Mouse (Mus musculus) ES-E14 (cell line): ENCODE results near the gene H2-T24.

ENCODE experiments used
- CHD2 ChIP-seq: IDR thresholded peaks from 2 replicates; pipeline ENCODE4 v1.6.1; 2014; ENCODE audit warnings: mild to moderate bottlenecking, low read depth, low read length, inconsistent platforms
- HCFC1 ChIP-seq: IDR thresholded peaks from 2 replicates; pipeline ENCODE4 v1.6.1; 2012; ENCODE audit warnings: low read length, inconsistent platforms, borderline replicate concordance; ENCODE audit not compliant: insufficient read depth
- ZC3H11A ChIP-seq: IDR thresholded peaks from 2 replicates; pipeline ENCODE4 v1.6.1; 2012; ENCODE audit warnings: low read depth, mild to moderate bottlenecking, inconsistent platforms, low read length, borderline replicate concordance
- ZNF384 ChIP-seq: IDR thresholded peaks from 2 replicates; pipeline ENCODE4 v1.6.1; 2012; ENCODE audit warnings: low read depth, low read length, inconsistent platforms

DNA sequence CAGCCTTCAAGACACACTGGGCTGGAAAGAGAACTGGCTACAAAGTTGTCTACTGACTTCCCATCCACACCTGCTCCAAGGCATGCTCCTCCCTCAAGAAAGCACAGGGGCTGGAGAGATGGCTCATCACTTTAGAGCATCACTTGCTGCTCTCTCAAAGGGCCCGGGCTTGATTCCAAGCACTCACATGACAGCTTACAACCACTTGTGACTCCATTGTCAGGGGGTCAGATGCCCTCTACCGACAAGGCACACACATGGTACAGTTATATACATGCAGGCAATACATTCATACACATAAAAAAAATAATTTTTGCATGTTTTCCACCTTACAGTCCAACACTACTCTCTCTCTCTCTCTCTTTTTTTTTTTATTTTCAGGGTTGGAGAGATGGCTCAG lies 52.7 kb downstream of the H2-T24 start:
- TF ChIP-seq HCFC1 = no peak
- TF ChIP-seq CHD2 = no peak
- TF ChIP-seq ZC3H11A = no peak
- no peak for TF ChIP-seq ZNF384
